Mouse (Mus musculus): ENCODE data around the gene 4930467E23Rik. TPM values are rescaled to one million over a fixed set of nuclear protein-coding genes. Genes with fewer than 3 reads are reported as not detected.
A peak's percentile ranks its signal among the peaks of the same experiment; 100 is the strongest.
"Not testable (repeated sequence)": the region's sequence is repeated elsewhere in the genome, so short reads cannot be mapped to it uniquely, and the experiment has no call there.

The 4930467E23Rik gene
- polyA plus RNA-seq, 1 experiment from 2014 or later: not detected

DNA sequence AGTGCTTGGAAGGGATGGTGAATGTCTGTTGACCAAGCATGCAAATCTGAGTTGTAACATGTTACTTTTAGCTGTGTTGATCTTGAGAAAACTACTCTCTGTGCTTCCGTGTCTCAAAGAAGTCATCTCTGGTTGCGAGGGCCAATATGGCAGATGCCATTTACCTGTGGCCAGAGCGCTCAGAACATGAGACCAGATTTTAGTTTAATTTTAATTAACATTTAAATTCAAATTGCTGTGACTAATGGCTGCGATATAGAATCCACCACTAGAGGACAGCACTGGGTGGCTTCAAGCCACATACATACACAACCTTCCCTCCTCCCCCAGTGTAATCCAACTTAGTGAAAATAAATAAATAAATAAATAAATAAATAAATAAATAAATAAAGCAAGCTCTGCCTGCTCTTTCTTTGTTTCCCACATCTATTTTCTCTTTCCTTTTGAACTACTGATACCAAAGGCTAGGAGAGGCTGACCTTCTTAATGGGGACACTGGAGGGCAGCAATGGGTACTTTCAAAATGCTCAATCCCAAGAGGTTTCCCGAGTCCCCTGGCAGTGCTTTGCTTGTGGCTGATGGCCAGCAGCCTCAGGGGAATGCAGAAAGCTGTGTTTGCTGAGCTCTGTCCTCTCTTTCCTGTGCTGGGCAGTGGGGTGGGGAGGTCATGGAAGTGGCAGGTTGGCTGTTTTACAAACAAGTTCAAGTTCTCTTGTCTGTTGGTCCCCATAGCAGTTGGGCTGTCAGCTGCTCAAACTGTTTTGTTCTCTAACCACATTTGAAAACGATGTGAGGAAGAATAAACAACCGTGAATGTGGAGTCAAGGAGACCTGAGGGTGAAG is 22.2 kb upstream of the 4930467E23Rik start:
- peak; percentile 45 for DNase-seq (ENCODE audit: low spot score)
- not testable (repeated sequence) for H3K27me3 ChIP-seq (ENCODE audit: control insufficient read depth, insufficient read depth, low read length); H3K27ac ChIP-seq (replicated peaks); H3K4me3 ChIP-seq (ENCODE audit: low read depth, low read length); H3K36me3 ChIP-seq (ENCODE audit: control insufficient read depth, insufficient read depth, low read length); H3K4me1 ChIP-seq (replicated peaks; ENCODE audit: control insufficient read depth, insufficient read depth); H3K9ac ChIP-seq (ENCODE audit: low read length); H3K4me2 ChIP-seq (replicated peaks; ENCODE audit: low read depth); H3K9me3 ChIP-seq (ENCODE audit: control insufficient read depth, low read length); ATAC-seq (ENCODE audit: low FRiP score, low TSS enrichment)
- 63% methylated on average over 7 of the region's 7 CpGs for WGBS
- TF ChIP-seq CTCF (IDR thresholded peaks at IDR 0.05; ENCODE audit: low read depth): peak; percentile 62

DNA sequence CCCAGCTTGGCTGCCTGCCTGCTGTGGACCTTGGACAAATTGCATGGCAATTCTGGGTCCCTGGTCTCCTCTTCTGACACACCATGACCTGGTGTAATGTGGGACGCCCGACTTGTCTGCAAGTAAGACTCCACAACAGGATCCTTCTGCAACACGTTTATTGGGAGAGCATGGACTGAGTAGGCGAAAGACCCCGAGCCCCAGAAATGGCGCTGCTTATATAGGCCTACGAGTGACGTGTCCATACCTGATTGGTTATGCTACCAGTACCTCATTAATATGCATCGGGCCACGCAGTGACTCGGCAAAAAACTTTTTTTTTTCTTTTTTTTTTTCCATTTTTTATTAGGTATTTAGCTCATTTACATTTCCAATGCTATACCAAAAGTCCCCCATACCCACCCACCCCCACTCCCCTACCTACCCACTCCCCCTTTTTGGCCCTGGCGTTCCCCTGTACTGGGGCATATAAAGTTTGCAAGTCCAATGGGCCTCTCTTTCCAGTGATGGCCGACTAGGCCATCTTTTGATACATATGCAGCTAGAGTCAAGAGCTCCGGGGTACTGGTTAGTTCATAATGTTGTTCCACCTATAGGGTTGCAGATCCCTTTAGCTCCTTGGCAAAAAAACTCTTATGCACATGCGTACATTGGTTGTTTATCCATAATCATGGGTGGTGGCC is 21.5 kb upstream of the 4930467E23Rik start:
- not testable (repeated sequence) for H3K27me3 ChIP-seq (ENCODE audit: control insufficient read depth, insufficient read depth, low read length); H3K9me3 ChIP-seq (ENCODE audit: control insufficient read depth, low read length); H3K4me3 ChIP-seq (ENCODE audit: low read depth, low read length); H3K4me2 ChIP-seq (replicated peaks; ENCODE audit: low read depth); H3K9ac ChIP-seq (ENCODE audit: low read length); DNase-seq (ENCODE audit: low spot score); H3K4me1 ChIP-seq (replicated peaks; ENCODE audit: control insufficient read depth, insufficient read depth); H3K27ac ChIP-seq (replicated peaks); H3K36me3 ChIP-seq (ENCODE audit: control insufficient read depth, insufficient read depth, low read length)
- WGBS: 83% methylated on average over 13 of the region's 15 CpGs
- ATAC-seq (ENCODE audit: low FRiP score, low TSS enrichment): peak; percentile 30; the same call in 1 of the 2 replicates

DNA sequence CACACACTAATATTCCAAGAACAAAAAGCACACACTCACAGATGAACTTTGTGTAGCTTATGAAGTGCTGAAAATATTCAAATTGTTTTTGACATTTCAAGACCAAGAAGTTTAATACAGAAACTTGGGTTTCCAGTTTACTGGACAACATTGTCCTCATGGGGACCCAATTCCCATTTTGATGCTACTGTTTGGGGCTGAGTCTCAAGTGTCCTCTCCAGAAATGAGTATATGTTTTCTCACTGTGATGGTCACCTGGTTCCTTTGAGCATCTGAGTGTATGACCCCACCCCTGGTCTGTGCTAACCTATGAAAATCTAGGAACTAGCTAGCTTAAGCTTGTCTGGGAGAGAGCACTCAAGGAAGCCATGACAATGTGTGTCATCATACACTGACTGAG is 20.4 kb upstream of the 4930467E23Rik start:
- DNase-seq (ENCODE audit: low spot score); H3K4me3 ChIP-seq (ENCODE audit: low read depth, low read length); H3K4me2 ChIP-seq (replicated peaks; ENCODE audit: low read depth); H3K4me1 ChIP-seq (replicated peaks; ENCODE audit: control insufficient read depth, insufficient read depth); H3K9me3 ChIP-seq (ENCODE audit: control insufficient read depth, low read length); H3K27ac ChIP-seq (replicated peaks); H3K27me3 ChIP-seq (ENCODE audit: control insufficient read depth, insufficient read depth, low read length); H3K36me3 ChIP-seq (ENCODE audit: control insufficient read depth, insufficient read depth, low read length); H3K9ac ChIP-seq (ENCODE audit: low read length); ATAC-seq (ENCODE audit: low FRiP score, low TSS enrichment): not testable (repeated sequence)

DNA sequence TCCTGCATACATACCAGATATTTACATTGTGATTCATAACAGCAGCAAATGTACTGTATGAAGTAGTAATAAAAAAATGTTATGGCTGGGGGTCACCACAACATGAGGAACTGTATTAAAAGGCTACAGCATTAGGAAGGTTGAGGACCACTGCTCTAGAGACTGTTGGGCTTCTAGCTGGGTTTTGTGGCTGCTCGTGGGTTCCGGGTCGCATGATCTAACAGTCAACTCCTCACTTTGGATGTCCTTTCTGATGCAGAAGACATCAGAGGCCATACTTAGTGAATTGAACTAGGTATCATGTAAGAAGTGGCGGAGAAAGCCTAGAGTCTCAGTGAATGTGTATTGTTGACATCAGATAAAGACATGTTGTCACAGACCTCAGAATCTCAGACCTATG is 19.9 kb upstream of the 4930467E23Rik start:
- not testable (repeated sequence) for H3K4me3 ChIP-seq (ENCODE audit: low read depth, low read length); DNase-seq (ENCODE audit: low spot score); H3K4me2 ChIP-seq (replicated peaks; ENCODE audit: low read depth); ATAC-seq (ENCODE audit: low FRiP score, low TSS enrichment); H3K9me3 ChIP-seq (ENCODE audit: control insufficient read depth, low read length); H3K4me1 ChIP-seq (replicated peaks; ENCODE audit: control insufficient read depth, insufficient read depth); H3K27me3 ChIP-seq (ENCODE audit: control insufficient read depth, insufficient read depth, low read length); H3K36me3 ChIP-seq (ENCODE audit: control insufficient read depth, insufficient read depth, low read length); H3K9ac ChIP-seq (ENCODE audit: low read length); H3K27ac ChIP-seq (replicated peaks)
- WGBS: 90% methylated on average over 4 of the region's 4 CpGs

DNA sequence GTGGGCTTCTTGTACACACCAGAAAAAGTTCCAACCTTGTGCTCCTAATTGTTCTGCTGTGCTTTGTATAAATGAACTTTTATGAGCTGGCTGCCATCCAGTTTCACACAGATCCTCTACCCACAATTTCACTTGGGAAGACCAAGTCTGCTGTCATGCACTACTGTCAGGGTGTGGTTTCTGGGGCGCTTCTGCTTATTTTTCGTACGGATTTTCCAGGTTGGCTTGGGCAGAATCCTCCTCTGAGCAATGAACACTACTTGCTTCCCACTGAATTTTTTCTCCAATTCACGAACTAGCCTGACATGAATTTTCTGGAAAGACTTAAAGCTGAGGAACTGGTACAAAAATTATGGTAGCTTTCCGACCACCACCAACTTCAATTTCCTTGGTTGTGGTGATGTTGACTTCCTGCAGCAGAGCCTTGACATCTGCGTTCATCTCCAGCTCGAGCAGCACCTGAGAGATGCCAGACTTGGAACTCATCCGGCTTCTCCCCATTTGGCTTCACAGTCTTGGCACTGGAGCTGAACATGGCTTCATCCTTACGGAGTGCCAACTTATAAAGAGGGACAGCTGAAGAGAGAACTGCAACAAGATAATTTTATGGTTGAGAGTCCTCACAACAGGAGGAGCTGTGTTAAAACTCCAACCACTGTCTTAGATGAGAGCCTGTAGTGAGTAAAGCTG is 18.1 kb upstream of the 4930467E23Rik start:
- DNase-seq (ENCODE audit: low spot score): not testable (repeated sequence)

DNA sequence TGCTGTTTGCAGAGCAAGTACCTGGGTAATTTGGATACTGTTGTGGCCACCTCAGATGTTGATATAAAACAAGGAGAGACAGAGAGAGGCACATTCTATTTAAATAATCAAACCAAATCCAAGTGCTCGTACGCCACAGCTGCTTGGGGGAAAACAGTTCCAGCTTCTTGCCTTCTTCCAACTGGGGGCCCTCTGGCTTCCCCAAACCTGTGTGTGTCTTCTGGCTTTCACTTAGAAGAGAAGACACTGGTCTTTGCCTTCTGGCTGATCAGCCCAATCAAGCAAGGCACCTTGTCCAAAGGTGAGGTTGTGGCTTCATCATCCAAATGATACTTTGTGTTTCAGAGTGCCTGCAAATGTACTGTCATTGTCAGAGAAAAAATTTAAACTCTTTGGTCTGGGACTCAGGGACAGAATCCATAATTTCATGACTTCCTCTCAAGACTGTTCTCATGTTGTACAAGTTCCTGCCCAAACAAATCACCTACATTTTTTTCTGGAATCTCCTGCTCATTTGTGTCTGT is 17.1 kb upstream of the 4930467E23Rik start:
- H3K27ac ChIP-seq (replicated peaks); H3K4me3 ChIP-seq (ENCODE audit: low read depth, low read length); H3K27me3 ChIP-seq (ENCODE audit: control insufficient read depth, insufficient read depth, low read length); DNase-seq (ENCODE audit: low spot score); H3K36me3 ChIP-seq (ENCODE audit: control insufficient read depth, insufficient read depth, low read length); H3K9me3 ChIP-seq (ENCODE audit: control insufficient read depth, low read length); H3K9ac ChIP-seq (ENCODE audit: low read length); ATAC-seq (ENCODE audit: low FRiP score, low TSS enrichment); H3K4me1 ChIP-seq (replicated peaks; ENCODE audit: control insufficient read depth, insufficient read depth); H3K4me2 ChIP-seq (replicated peaks; ENCODE audit: low read depth): not testable (repeated sequence)
- WGBS: 76% methylated on average over 2 of the region's 2 CpGs

More for the DNA sequence above, 18.1 kb upstream of the 4930467E23Rik start:
- WGBS: 78% methylated on average over 5 of the region's 9 CpGs
- not testable (repeated sequence) for H3K36me3 ChIP-seq (ENCODE audit: control insufficient read depth, insufficient read depth, low read length); H3K9ac ChIP-seq (ENCODE audit: low read length); H3K9me3 ChIP-seq (ENCODE audit: control insufficient read depth, low read length); H3K4me3 ChIP-seq (ENCODE audit: low read depth, low read length); H3K27me3 ChIP-seq (ENCODE audit: control insufficient read depth, insufficient read depth, low read length); H3K4me1 ChIP-seq (replicated peaks; ENCODE audit: control insufficient read depth, insufficient read depth); H3K4me2 ChIP-seq (replicated peaks; ENCODE audit: low read depth); H3K27ac ChIP-seq (replicated peaks); ATAC-seq (ENCODE audit: low FRiP score, low TSS enrichment)

DNA sequence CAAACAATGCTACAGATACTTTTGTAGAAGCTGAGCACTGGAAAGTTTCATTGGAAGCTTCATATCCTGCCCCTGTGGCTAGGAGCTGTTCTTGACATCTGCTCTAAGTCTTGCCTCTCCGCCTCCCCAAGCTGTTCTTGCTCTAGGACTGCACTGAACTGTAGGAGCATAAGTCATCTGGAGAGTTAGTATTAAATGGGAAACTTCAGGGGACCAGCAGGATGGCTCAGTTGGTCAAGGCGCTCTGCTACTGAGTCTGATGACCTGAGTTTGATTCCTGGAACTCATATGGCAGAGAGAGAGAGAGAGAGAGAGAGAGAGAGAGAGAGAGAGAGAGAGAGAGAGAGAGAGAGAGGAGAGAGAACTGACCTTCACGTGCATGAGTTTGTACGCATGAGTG is 16.6 kb upstream of the 4930467E23Rik start:
- DNase-seq (ENCODE audit: low spot score); H3K27me3 ChIP-seq (ENCODE audit: control insufficient read depth, insufficient read depth, low read length); H3K4me1 ChIP-seq (replicated peaks; ENCODE audit: control insufficient read depth, insufficient read depth); H3K9me3 ChIP-seq (ENCODE audit: control insufficient read depth, low read length); H3K9ac ChIP-seq (ENCODE audit: low read length); H3K36me3 ChIP-seq (ENCODE audit: control insufficient read depth, insufficient read depth, low read length); H3K4me2 ChIP-seq (replicated peaks; ENCODE audit: low read depth); H3K4me3 ChIP-seq (ENCODE audit: low read depth, low read length); H3K27ac ChIP-seq (replicated peaks); ATAC-seq (ENCODE audit: low FRiP score, low TSS enrichment): not testable (repeated sequence)
- 75% methylated on average over 4 of the region's 4 CpGs for WGBS

DNA sequence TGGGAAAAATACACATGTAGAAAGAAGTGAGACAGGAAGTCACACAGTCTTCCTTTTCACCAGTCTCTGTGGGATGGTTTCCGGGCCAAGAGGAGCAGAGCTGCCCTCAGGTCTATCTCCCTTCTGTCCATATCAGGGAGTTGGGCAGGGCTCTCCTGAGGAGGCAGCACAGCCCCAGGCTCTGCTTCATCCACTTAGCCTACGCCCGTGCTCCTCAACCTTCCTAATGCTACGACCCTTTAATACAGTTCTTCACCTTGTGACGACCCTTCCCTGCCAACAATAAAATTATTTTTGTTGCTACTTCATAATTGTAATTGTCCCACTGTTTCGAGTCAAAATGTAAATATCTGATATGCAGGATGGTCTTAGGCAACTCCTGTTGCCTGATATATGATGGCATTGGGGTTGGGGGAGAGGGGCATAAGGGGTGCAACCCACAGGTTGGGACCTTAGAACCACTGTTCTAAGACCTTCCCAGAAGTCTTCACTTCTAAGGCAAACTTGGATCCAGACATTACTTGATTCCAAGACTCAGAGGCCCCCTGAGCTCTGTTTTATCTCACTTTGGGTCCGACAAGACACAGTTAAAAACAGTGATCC is 16.0 kb upstream of the 4930467E23Rik start:
- H3K4me2 ChIP-seq (replicated peaks; ENCODE audit: low read depth); H3K36me3 ChIP-seq (ENCODE audit: control insufficient read depth, insufficient read depth, low read length); H3K4me3 ChIP-seq (ENCODE audit: low read depth, low read length); H3K27ac ChIP-seq (replicated peaks); H3K27me3 ChIP-seq (ENCODE audit: control insufficient read depth, insufficient read depth, low read length); H3K9ac ChIP-seq (ENCODE audit: low read length); H3K4me1 ChIP-seq (replicated peaks; ENCODE audit: control insufficient read depth, insufficient read depth); H3K9me3 ChIP-seq (ENCODE audit: control insufficient read depth, low read length): not testable (repeated sequence)
- DNase-seq (ENCODE audit: low spot score): peak; percentile 11
- peak; percentile 71; the same call in 1 of the 2 replicates for ATAC-seq (ENCODE audit: low FRiP score, low TSS enrichment)
- 86% methylated on average over 7 of the region's 7 CpGs for WGBS

Measured in stomach, postnatal 0 days (tissue).